14 mouse cellular contexts compared by ENCODE assay signal in the genomic region with DNA sequence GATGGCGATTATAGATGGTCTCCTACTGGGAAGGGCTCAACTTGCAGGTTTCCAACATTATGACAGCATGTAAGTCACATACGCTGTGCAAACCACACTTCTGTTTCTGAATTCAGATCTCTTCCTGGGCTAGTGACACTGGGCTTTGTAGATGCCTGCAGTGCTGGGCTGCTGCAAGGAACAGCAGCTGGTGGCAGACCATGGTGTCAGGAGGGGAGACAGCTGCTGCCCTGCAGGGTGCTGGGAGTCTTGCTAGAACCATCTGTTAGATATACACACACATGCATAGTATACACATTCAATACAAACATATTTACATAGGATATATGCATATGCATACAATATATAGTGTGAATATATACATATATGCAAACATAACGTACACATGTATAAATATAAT. TPM values are rescaled to one million over a fixed set of nuclear protein-coding genes. Genes with fewer than 3 reads are reported as not detected.
DNase-seq lines count a peak whose midpoint lies in the region; ATAC-seq and TF ChIP-seq lines count a peak whose summit lies in the region.
"Had no signal": no experiment of that assay in that cellular context is flagged by ENCODE, and none has a peak within 500 bp of the region (broad histone marks: within the 10 kb centered on the region; RNA-seq: fewer than 3 reads in every experiment).

No protein-coding gene starts in this region.

- H3K9ac ChIP-seq in forebrain, embryonic 13.5 days, result no peak overlapping the region
- no peak overlapping the region for H3K9ac ChIP-seq in neural tube, embryonic 11.5 days (ENCODE audit: low read length)
- no peak overlapping the region for H3K9ac ChIP-seq in neural tube, embryonic 15.5 days (replicated peaks)
- H3K9ac ChIP-seq in forebrain, embryonic 16.5 days (replicated peaks; ENCODE audit: low read depth, low read length), result no peak overlapping the region
- no peak overlapping the region for H3K9ac ChIP-seq in liver, postnatal 0 days (replicated peaks)
- H3K9ac ChIP-seq: liver, embryonic 14.5 days had no signal

- H3K36me3 ChIP-seq in forebrain, embryonic 13.5 days (ENCODE audit: poor library complexity, severe bottlenecking), result no peaks in the 10 kb centered on the region
- no peaks in the 10 kb centered on the region for H3K36me3 ChIP-seq in forebrain, embryonic 10.5 days (replicated peaks)
- H3K36me3 ChIP-seq in neural tube, embryonic 11.5 days (ENCODE audit: control insufficient read depth, insufficient read depth, low read length), result no peaks in the 10 kb centered on the region
- no peaks in the 10 kb centered on the region for H3K36me3 ChIP-seq in neural tube, embryonic 15.5 days
- H3K36me3 ChIP-seq in forebrain, embryonic 16.5 days (ENCODE audit: control insufficient read depth, insufficient read depth), result no peaks in the 10 kb centered on the region
- H3K36me3 ChIP-seq in liver, postnatal 0 days (replicated peaks; ENCODE audit: insufficient read depth, low read length), result no peaks in the 10 kb centered on the region

- no peak for TF ChIP-seq EP300 in liver, postnatal 0 days (IDR thresholded peaks at IDR 0.05; ENCODE audit: low read depth)

- H3K9me3 ChIP-seq in forebrain, embryonic 13.5 days (replicated peaks), result no peaks in the 10 kb centered on the region
- H3K9me3 ChIP-seq in forebrain, embryonic 10.5 days, result no peaks in the 10 kb centered on the region
- H3K9me3 ChIP-seq in neural tube, embryonic 11.5 days (ENCODE audit: control insufficient read depth, low read length), result no peaks in the 10 kb centered on the region
- H3K9me3 ChIP-seq in neural tube, embryonic 15.5 days (replicated peaks), result no peaks in the 10 kb centered on the region
- no peaks in the 10 kb centered on the region for H3K9me3 ChIP-seq in forebrain, embryonic 16.5 days (ENCODE audit: control insufficient read depth, low read length)
- no peaks in the 10 kb centered on the region for H3K9me3 ChIP-seq in liver, postnatal 0 days (ENCODE audit: low read length)

- H3K27me3 ChIP-seq in forebrain, embryonic 13.5 days, result no peaks in the 10 kb centered on the region
- H3K27me3 ChIP-seq in forebrain, embryonic 10.5 days (ENCODE audit: poor library complexity, severe bottlenecking), result no peaks in the 10 kb centered on the region
- no peaks in the 10 kb centered on the region for H3K27me3 ChIP-seq in neural tube, embryonic 11.5 days (ENCODE audit: control insufficient read depth, insufficient read depth, low read length)
- no peaks in the 10 kb centered on the region for H3K27me3 ChIP-seq in neural tube, embryonic 15.5 days (replicated peaks)
- no peaks in the 10 kb centered on the region for H3K27me3 ChIP-seq in forebrain, embryonic 16.5 days (replicated peaks; ENCODE audit: control insufficient read depth, insufficient read depth, low read length)
- no peaks in the 10 kb centered on the region for H3K27me3 ChIP-seq in liver, postnatal 0 days (ENCODE audit: insufficient read depth, low read length)

- H3K4me2 ChIP-seq in forebrain, embryonic 13.5 days, result no peak overlapping the region
- no peak overlapping the region for H3K4me2 ChIP-seq in neural tube, embryonic 11.5 days (ENCODE audit: low read depth)
- no peak overlapping the region for H3K4me2 ChIP-seq in neural tube, embryonic 15.5 days
- no peak overlapping the region for H3K4me2 ChIP-seq in forebrain, embryonic 16.5 days (ENCODE audit: low read length)
- H3K4me2 ChIP-seq in liver, postnatal 0 days (ENCODE audit: low read depth, low read length), result no peak overlapping the region

- WGBS in forebrain, embryonic 13.5 days, result 80% methylated on average over 3 of the region's 3 CpGs
- WGBS in forebrain, embryonic 10.5 days, result 87% methylated on average over 3 of the region's 3 CpGs
- 62% methylated on average over 3 of the region's 3 CpGs for WGBS in neural tube, embryonic 11.5 days
- 69% methylated on average over 3 of the region's 3 CpGs for WGBS in neural tube, embryonic 15.5 days
- 63% methylated on average over 3 of the region's 3 CpGs for WGBS in forebrain, embryonic 16.5 days
- WGBS in liver, postnatal 0 days (ENCODE audit: insufficient replicate concordance), result 75% methylated on average over 3 of the region's 3 CpGs

- peak; percentile 33; the same call in 1 of the 2 replicates for ATAC-seq in forebrain, embryonic 13.5 days
- no peak for ATAC-seq in neural tube, embryonic 11.5 days (ENCODE audit: insufficient read depth, low FRiP score, low TSS enrichment)
- ATAC-seq in neural tube, embryonic 15.5 days (ENCODE audit: low FRiP score), result no peak
- peak; percentile 58; the same call in 1 of the 2 replicates for ATAC-seq in forebrain, embryonic 16.5 days
- no peak for ATAC-seq in liver, postnatal 0 days

- peak overlapping the region; percentile 12; the same call in 1 of the 2 replicates for H3K27ac ChIP-seq in forebrain, embryonic 13.5 days
- no peak overlapping the region for H3K27ac ChIP-seq in forebrain, embryonic 10.5 days
- H3K27ac ChIP-seq in neural tube, embryonic 11.5 days (ENCODE audit: low read depth, low read length), result no peak overlapping the region
- no peak overlapping the region for H3K27ac ChIP-seq in neural tube, embryonic 15.5 days (replicated peaks)
- no peak overlapping the region for H3K27ac ChIP-seq in forebrain, embryonic 16.5 days (ENCODE audit: low read length)
- H3K27ac ChIP-seq in liver, postnatal 0 days (ENCODE audit: low read depth), result no peak overlapping the region
- H3K27ac ChIP-seq: layer of hippocampus, adult 2 months; liver, embryonic 14.5 days; macrophage had no signal

- peaks cover 11% of the 10 kb centered on the region; the same call in 1 of the 2 replicates for H3K4me1 ChIP-seq in forebrain, embryonic 13.5 days
- H3K4me1 ChIP-seq in forebrain, embryonic 10.5 days, result peaks cover 24% of the 10 kb centered on the region
- no peaks in the 10 kb centered on the region for H3K4me1 ChIP-seq in neural tube, embryonic 11.5 days (ENCODE audit: control insufficient read depth, insufficient read depth, low read length)
- peaks cover 20% of the 10 kb centered on the region for H3K4me1 ChIP-seq in neural tube, embryonic 15.5 days
- peaks cover 4% of the 10 kb centered on the region for H3K4me1 ChIP-seq in forebrain, embryonic 16.5 days (replicated peaks; ENCODE audit: control insufficient read depth, insufficient read depth, low read length)
- H3K4me1 ChIP-seq in liver, postnatal 0 days (ENCODE audit: insufficient read depth), result no peaks in the 10 kb centered on the region

- DNase-seq in forebrain, embryonic 10.5 days (ENCODE audit: extremely low spot score, low spot score), result no peak
- DNase-seq in neural tube, embryonic 11.5 days (ENCODE audit: low spot score), result peak; percentile 41
- peak; percentile 68 for DNase-seq in retina, postnatal 1 day
- DNase-seq in liver, postnatal 0 days, result no peak
- DNase-seq: heart, postnatal 36 days; right cerebral cortex, adult 18-20 months; thymus, adult 18-20 months had no signal

- no peak overlapping the region for H3K4me3 ChIP-seq in forebrain, embryonic 13.5 days
- H3K4me3 ChIP-seq in forebrain, embryonic 10.5 days, result no peak overlapping the region
- H3K4me3 ChIP-seq in neural tube, embryonic 11.5 days (ENCODE audit: low read depth, low read length), result no peak overlapping the region
- no peak overlapping the region for H3K4me3 ChIP-seq in neural tube, embryonic 15.5 days (replicated peaks)
- H3K4me3 ChIP-seq in forebrain, embryonic 16.5 days (replicated peaks; ENCODE audit: low read length), result no peak overlapping the region
- no peak overlapping the region for H3K4me3 ChIP-seq in liver, postnatal 0 days (ENCODE audit: low read depth, low read length)
- H3K4me3 ChIP-seq: erythroblast, embryonic 14.5 days; layer of hippocampus, adult 2 months had no signal

- TF ChIP-seq CTCF in liver, postnatal 0 days (IDR thresholded peaks at IDR 0.05; ENCODE audit: low read depth), result no peak

RNA-seq across cellular contexts. Expression of a gene that starts 46.0 kb away (rescaled TPM):
- polyA plus RNA-seq in forebrain, embryonic 13.5 days (2015; fragmentation: Nextera tagmentation; extraction: Ambion mirVana), result 84.5 and 87.5 TPM in 2 replicates
- 74.4 and 77.0 TPM in 2 replicates for polyA plus RNA-seq in forebrain, embryonic 10.5 days (2016; fragmentation: Nextera tagmentation; extraction: Ambion mirVana)
- polyA plus RNA-seq in neural tube, embryonic 11.5 days (2014; fragmentation: Nextera tagmentation; extraction: Ambion mirVana), result 228 and 261 TPM in 2 replicates
- 55.6 and 67.3 TPM in 2 replicates for polyA plus RNA-seq in neural tube, embryonic 15.5 days (2015; fragmentation: Nextera tagmentation; extraction: Ambion mirVana)
- 107 and 110 TPM in 2 replicates for polyA plus RNA-seq in forebrain, embryonic 16.5 days (2015; fragmentation: Nextera tagmentation; extraction: Ambion mirVana)
- 4.0 and 5.7 TPM in 2 replicates for polyA plus RNA-seq in liver, postnatal 0 days (2015; fragmentation: Nextera tagmentation; extraction: Ambion mirVana)

Comparison
In these comparisons a context has a peak if more than half of its experiments do, and no peak if none do; other contexts are left out.
1. ATAC-seq: peak in forebrain, embryonic 13.5 days (single experiment) and forebrain, embryonic 16.5 days (single experiment); none in neural tube, embryonic 11.5 days (single experiment), neural tube, embryonic 15.5 days (single experiment) and liver, postnatal 0 days (single experiment).
2. DNase-seq: peak in neural tube, embryonic 11.5 days (single experiment) and retina, postnatal 1 day (single experiment); none in forebrain, embryonic 10.5 days (single experiment) and liver, postnatal 0 days (single experiment).